Mouse (Mus musculus) embryonic stem cell, embryonic (primary cell): ENCODE measurements around the gene Atp5h.

Experiments used
- CTCF ChIA-PET, 4 experiments: fragments of 300-600 bp in 2 of 4; fragments of 350-600 bp in 2 of 4; sonication (Branson Sonifier 250); formaldehyde crosslinking; loops; one replicate each; lab custom pipeline; 2022; ENCODE audit warnings: inconsistent platforms in 2 of 4; lab: Charles Lee
- POLR2A ChIA-PET, 4 experiments: fragments of 300-600 bp in 2 of 4; fragments of 350-600 bp in 2 of 4; sonication (Branson Sonifier 250); formaldehyde crosslinking; loops; one replicate each; lab custom pipeline; 2022; ENCODE audit warnings: antibody characterized with exemption in 4 of 4, inconsistent platforms in 1 of 4; lab: Charles Lee

Atp5h gene

DNA sequence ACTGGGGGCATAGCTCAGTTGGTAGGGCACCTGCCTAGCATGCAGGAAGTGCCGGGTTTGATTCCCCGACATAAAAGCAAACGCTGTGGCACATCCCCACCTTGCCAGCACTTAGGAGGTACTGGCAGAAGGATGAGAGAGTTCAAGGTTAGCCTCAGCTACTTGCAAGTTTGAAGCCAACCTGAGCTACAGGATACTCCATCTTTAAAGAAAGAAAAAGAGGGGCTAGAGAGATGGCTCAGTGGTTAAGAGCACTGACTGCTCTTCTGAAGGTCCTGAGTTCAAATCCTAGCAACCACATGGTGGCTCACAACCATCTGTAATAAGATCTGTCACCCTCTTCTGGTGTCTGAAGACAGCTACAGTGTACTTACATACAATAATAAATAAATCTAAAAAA lies 32.9 kb downstream of the Atp5h start:
- ChIA-PET CTCF (interaction anchor here in 2 of 4 experiments (0.6 to 0.8 kb wide), 2 partner anchors 18 to 185 kb away, joined by 3 to 4 read pairs; no protein-coding TSS in a partner anchor), POLR2A (interaction anchor here in 3 of 4 experiments (0.6 to 4.1 kb wide), 5 partner anchors 17 to 127 kb away, joined by 3 to 23 read pairs (median 3); partner anchors contain the start of genes Jpt1 (in 1 of the 3) and Mrpl58 (in 1 of the 3))

DNA sequence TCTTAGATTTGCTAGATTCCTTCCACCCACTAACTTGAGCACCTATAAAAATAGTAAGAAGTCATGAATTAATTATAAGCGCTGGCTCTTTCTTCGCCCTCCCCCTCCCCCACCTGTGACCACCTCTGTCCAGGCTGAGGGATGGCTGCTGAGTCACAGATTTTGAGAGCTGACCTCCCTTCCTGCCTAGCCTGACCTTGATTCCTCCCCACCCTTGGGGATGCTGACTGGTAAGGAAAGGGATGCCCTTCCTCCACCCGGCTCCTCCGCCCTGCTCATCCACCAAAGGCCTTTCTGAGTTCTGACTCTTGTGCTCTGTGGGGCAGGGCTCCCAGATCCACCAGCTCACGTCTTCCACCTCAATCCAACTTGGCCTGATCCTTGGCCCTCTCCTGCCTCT lies 35.2 kb downstream of the Atp5h start:
- ChIA-PET POLR2A (interaction anchor here in 3 of 4 experiments (0.9 to 4.7 kb wide), 5 partner anchors 8 to 130 kb away, joined by 3 to 24 read pairs (median 6); partner anchors contain the start of gene Jpt1 (in 1 of the 3)), CTCF (interaction anchor here in 2 of 4 experiments (0.5 to 1.1 kb wide), 2 partner anchors 9 to 22 kb away, joined by 3 to 12 read pairs; no protein-coding TSS in a partner anchor)

DNA sequence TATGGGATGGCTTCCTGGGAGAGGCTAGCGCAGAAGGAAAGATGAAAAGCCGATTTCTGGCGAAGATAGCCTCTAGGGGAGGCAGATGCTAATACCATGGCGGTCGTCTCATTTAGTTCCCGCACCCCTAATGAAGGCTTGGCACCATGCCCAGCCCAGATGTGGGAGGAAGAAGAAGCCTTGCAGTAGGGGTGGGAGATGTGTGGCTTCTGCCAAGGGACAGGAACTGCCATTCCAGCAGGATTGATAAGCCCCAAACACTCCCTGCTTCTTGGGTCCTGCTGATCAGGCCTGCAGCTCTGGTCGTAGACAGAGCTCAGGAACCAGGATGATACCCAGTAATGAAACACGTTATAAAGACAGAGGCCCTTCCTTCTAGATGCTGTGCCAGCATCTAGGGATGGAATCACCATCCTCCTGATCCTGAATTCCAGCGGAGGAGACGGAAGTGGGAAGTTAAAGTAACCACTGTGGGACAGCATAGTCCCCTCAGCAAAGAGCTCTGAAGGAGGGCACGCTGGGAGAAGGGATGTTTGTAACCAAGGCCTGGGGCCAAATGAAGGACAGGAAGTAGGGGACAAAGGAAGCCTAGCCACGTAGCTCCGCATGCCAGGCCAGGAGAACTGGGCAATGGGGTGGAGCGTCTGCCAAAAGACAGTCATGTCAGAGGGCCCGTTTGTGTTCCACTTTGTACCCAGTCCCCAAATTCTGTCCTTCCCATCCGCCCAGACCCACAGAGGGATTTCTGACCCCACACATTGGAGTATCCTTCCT lies 35.9 kb downstream of the Atp5h start:
- CTCF ChIA-PET: interaction anchor here in 1 of 4 experiments (1.9 kb wide), 1 partner anchor 44 kb away, joined by 5 read pairs; no protein-coding TSS in a partner anchor
- POLR2A ChIA-PET: interaction anchor here in 3 of 4 experiments (0.6 to 4.7 kb wide), 8 partner anchors 8 to 137 kb away, joined by 3 to 44 read pairs (median 6); partner anchors contain the start of genes Jpt1 (in 1 of the 3) and Mrpl58 (in 1 of the 3)

DNA sequence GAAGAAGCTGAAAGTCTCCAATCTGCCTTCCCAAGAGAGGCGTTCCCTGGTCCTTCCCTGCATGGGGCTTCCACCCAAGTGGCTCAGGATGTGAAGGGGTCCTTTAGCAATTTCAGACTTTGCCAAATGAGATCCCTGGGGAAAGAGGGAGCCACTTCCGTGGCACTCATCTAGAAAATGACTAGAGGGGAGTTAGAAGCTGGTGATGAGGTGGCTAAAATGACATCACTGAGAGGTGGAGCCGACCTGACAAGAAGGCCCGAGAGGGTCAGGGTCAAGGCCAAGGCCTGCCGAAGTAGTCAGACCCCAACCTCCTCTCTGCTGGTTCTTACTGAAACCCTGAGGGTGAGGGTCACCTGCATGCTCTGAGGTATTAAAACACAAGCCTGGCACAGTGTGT lies 36.9 kb downstream of the Atp5h start:
- ChIA-PET CTCF (interaction anchor here in 3 of 4 experiments (0.6 to 2.0 kb wide), 5 partner anchors 11 to 302 kb away, joined by 3 to 6 read pairs (median 3); no protein-coding TSS in a partner anchor), POLR2A (interaction anchor here in 3 of 4 experiments (0.6 to 4.7 kb wide), 14 partner anchors 8 to 232 kb away, joined by 3 to 44 read pairs (median 4); partner anchors contain the start of genes Armc7 (in 1 of the 3), Hid1 (in 1 of the 3), Jpt1 (in 1 of the 3) and Mrpl58 (in 1 of the 3))

DNA sequence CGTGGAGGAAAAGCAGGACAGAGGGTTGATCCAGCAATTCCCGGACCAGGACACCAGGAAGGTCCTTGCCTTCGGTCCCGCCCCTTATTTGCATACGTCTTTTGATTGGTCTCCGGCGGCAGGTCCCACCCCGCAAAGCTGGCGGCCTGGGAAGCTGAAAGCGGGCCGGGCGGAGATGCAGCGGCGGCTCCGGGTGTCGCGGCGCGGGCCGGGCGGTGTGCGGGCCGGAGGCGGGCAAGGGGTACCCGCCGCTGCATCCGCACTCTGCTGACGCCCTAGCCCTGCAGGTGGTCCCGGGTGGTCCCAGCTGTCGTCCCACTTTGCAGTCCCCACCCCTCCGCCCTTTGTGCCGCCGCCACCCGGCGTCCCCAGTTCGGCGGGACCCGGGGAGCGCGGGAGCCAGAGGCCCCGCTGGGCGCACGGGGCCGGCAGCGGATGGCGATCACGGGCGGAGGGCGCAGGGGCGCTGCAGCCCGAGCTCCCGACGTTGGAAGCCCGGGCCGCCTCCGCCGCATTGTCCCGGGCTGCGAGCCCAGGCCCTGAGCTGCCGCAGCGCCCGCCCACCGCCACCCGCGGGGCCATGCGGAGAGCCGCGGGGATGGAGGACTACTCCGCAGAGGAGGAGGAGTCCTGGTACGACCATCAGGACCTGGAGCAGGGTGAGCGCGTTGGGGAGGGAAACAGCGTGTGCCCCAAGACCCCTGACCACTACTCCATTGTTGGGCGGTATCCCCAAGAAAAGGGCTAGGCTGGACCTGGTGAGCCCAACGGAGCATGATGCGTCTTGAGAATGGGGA lies 37.8 kb downstream of the Atp5h start, which contains the start of gene Cdr2l:
Gene Cdr2l, plus strand, starts transcription at position 174 of the 797 bp plus-strand sequence.
- ChIA-PET CTCF (interaction anchor here (0.5 to 2.0 kb wide), 23 partner anchors 8 to 534 kb away, joined by 3 to 17 read pairs (median 3); partner anchors contain the start of genes Hid1 (in 2 of the 4), Armc7 (in 1 of the 4), Fdxr (in 1 of the 4) and Mrpl58 (in 1 of the 4)), POLR2A (interaction anchor here in 3 of 4 experiments (0.6 to 4.7 kb wide), 51 partner anchors 8 to 643 kb away, joined by 3 to 44 read pairs (median 4); partner anchors contain the start of genes Mrpl58 (in 3 of the 3), Armc7 (in 2 of the 3), Fdxr (in 2 of the 3) and Hid1 (in 2 of the 3))

DNA sequence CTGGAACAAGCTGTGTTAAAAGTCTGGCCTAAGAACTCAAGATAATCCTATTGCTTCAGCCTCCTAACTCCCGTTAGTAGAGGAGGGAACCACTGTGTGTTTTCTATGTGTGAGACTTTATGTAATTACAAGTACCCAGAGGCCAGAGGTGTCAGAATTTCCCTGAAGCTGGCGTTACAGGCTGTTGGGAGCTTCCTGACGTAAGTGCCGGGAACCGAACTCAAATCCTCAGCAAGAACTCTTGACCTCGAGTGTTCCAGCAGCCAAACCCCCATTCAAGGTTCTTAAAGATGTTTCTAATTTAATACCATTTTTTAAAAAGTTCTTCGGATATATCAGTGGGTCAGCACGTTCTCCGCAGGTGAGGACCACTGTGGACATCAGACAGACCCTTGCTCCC lies 38.5 kb downstream of the Atp5h start:
- ChIA-PET CTCF (interaction anchor here (0.6 to 2.0 kb wide), 20 partner anchors 9 to 1316 kb away, joined by 3 to 8 read pairs (median 3); partner anchors contain the start of genes Hid1 (in 2 of the 4), Armc7 (in 1 of the 4), Fdxr (in 1 of the 4) and Mrpl58 (in 1 of the 4)), POLR2A (interaction anchor here in 3 of 4 experiments (0.6 to 4.7 kb wide), 47 partner anchors 9 to 643 kb away, joined by 3 to 44 read pairs (median 4); partner anchors contain the start of genes Mrpl58 (in 3 of the 3), Armc7 (in 2 of the 3), Fdxr (in 2 of the 3) and Hid1 (in 2 of the 3))

DNA sequence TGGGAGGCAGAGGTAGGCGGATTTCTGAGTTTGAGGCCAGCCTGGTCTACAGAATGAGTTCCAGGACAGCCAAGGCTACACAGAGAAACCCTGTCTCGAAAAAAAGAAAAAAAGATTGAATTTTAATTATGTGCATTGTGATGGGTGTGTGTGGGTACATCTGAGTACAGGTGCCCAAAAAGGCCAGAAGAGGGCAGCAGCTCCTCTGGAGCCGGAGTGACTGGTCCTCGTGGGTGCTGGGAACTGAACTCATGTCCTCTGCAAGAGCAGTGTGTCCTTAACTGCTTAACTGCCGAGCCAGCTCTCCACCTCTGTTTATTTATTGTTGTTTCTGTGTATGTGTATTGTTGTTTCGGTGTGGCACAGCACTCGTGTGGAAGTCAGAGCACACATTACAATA lies 41.9 kb downstream of the Atp5h start:
- CTCF ChIA-PET: interaction anchor here (0.5 to 1.0 kb wide), 6 partner anchors 10 to 150 kb away, joined by 3 to 4 read pairs (median 3); partner anchors contain the start of gene Hid1 (in 1 of the 4)
- POLR2A ChIA-PET: interaction anchor here in 1 of 4 experiments (1.0 to 1.2 kb wide), 4 partner anchors 11 to 35 kb away, joined by 3 to 6 read pairs (median 4); partner anchors contain the start of gene Hid1

DNA sequence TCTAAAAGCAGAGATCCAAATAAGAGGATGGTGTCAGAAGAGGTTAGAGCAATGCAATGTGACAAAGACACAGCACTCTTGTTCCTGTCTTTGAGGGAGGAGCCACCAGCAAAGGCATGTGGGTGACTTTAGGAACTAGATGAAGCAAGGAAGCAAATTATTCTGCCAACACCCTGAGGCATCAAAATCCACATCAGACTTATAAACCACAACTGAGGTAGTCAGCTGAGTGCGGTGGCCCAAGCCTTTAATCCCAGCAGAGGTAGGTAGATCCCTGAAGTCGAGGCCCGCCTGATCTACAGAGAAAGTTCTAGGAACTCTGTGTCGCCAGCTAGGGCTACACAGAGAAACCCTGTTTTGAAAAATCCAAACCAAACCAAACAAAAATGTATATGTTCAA lies 42.5 kb downstream of the Atp5h start:
- ChIA-PET POLR2A (interaction anchor here in 2 of 4 experiments (0.6 to 1.0 kb wide), 4 partner anchors 13 to 42 kb away, joined by 3 to 6 read pairs (median 3); partner anchors contain the start of gene Otop3 (in 1 of the 2)), CTCF (interaction anchor here in 3 of 4 experiments (0.5 to 1.0 kb wide), 4 partner anchors 9 to 151 kb away, joined by 3 to 4 read pairs (median 3); partner anchors contain the start of gene Hid1 (in 1 of the 3))

DNA sequence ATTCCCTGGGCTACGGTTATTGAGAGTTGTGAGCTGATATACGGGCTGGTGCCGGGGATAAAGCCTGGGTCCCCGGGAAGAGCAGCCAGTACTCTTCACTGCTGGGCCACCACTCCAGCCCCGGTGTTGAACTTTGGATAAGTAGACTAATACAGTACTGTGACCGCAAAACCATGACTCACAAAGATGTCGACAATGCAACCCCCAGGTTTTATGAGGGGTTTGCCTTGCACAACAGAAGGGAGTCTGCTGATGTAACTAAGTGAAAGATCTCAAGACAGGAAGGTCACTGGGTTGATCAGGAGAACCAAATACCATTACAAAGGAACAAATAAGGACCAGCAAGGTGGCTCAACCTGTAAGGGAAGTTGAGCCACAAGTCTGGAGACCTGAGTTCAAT lies 43.0 kb downstream of the Atp5h start:
- CTCF ChIA-PET: no interaction called here
- POLR2A ChIA-PET: interaction anchor here in 3 of 4 experiments (0.6 to 1.0 kb wide), 3 partner anchors 12 to 42 kb away, joined by 3 to 4 read pairs (median 3); partner anchors contain the start of gene Otop3 (in 1 of the 3)

DNA sequence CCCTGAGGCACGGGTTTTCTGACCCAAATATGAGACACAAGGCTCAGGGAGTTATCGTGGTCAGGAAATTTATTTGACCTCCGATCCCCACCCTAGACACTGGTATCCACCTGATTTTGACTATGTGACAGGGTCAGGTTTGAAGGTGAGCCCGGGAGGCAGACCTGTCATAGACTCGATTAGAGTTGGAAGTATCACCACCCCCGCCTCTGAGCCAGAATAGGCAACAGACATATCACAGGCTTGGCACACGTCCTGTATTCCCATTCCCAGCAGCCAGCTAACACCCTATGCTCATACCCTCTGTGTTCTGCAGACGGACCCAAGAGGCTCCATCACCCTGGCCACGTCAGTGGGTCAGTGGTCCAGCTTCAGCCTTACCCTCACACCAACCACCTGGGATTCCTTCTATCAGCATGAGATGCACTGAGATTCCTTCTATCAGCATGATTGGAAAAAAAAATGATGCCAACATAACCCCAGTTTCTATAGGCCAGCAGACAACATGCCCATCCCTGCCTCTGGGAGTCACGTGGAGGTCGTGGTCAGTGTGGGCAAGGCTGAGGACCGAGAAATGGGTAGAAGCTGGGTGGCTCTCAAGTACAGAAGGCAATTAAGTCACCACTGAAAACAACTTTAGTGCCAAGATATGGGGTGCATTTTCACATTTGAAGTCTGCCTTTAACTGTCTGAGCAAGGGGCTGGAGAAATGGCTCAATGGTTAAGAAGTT lies 44.9 kb downstream of the Atp5h start:
- CTCF ChIA-PET: interaction anchor here in 2 of 4 experiments (0.6 to 1.3 kb wide), 2 partner anchors 118 to 150 kb away, joined by 3 to 4 read pairs; no protein-coding TSS in a partner anchor
- POLR2A ChIA-PET: interaction anchor here (0.6 to 1.2 kb wide), 7 partner anchors 8 to 439 kb away, joined by 3 to 5 read pairs (median 4); partner anchors contain the start of gene Caskin2 (in 1 of the 4)

DNA sequence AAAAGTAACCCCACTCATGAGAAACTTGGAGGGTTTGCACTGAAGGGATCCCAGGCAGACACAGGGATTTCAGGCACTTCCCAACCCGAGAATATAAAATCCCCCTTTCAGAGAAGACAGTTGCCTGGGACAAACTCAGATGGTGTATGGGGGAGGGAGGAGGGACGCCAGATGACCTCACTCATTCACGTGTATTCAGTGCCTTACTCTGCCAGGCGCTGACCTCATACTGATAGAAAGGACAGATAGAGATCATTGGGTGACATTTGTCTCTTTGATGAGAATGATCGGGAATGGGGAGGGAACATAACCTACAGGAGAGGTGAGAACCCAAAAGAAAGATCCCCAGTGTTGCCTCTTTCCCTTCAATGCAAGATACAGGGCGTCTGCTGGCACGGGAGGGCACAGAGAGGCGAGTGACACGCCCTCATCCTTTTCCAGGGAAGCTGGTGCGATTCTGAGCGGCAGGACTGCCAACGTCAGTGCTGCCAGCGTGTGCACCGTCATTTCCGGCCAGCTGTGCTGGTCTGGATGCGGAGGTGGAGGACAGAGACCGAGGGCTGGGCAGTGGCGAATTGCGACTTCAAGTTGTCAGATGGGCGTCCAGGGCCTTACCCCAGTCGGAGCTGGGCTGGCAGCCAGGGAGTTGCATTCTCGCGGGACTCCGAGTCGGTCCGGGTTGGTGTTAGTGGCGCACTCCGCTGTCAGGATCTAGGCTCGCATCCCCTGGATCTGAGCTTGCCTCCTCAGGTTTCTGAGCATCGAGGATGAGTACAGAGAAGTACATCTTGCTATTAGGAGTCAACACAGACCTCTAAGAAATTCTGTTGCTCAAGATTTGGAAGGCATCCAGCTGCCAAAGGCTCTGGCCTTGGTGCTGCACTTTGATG lies 45.7 kb downstream of the Atp5h start:
- CTCF ChIA-PET: interaction anchor here in 1 of 4 experiments (0.6 kb wide), 1 partner anchor 118 kb away, joined by 4 read pairs; no protein-coding TSS in a partner anchor

DNA sequence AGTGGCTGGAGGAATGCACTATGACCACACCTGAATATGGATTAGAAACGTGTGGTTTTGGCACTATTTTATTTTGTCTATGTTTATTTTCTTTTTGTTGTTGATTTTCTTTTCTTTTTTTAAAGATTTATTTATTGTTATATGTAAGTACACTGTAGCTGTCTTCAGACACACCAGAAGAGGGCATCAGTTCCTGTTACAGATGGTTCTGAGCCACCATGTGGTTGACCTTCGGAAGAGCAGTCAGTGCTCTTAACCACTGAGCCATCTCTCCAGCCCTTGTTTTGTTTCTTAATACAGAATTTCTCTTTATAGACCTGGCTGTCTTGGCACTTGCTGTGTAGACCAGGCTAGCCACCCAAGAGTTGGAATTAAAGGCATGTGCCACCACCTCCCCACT lies 47.0 kb downstream of the Atp5h start:
- POLR2A ChIA-PET: no interaction called here
- CTCF ChIA-PET: no interaction called here

More for the DNA sequence above, 45.7 kb downstream of the Atp5h start:
- POLR2A ChIA-PET: interaction anchor here (0.6 to 1.2 kb wide), 6 partner anchors 9 to 439 kb away, joined by 3 to 5 read pairs (median 4); partner anchors contain the start of gene Caskin2 (in 1 of the 4)

DNA sequence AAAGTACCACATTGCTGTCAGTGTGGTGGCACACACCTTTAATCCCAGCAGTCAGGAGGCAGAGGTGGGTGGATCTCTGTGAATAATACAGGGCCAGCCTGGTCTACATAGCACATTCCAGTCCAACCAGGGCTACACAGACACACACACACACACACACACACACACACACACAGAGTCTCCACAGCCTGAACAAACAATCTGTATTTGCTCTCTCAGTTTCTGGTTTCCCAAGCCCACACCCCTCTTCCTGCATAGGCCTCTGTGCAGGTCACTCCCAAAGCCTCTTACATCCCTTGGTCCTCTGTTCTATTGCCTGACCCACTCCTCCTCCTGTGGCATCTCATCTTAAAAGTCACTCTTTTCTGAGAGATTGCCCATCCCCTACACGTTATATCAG lies 47.7 kb downstream of the Atp5h start:
- CTCF ChIA-PET: no interaction called here
- POLR2A ChIA-PET: no interaction called here

DNA sequence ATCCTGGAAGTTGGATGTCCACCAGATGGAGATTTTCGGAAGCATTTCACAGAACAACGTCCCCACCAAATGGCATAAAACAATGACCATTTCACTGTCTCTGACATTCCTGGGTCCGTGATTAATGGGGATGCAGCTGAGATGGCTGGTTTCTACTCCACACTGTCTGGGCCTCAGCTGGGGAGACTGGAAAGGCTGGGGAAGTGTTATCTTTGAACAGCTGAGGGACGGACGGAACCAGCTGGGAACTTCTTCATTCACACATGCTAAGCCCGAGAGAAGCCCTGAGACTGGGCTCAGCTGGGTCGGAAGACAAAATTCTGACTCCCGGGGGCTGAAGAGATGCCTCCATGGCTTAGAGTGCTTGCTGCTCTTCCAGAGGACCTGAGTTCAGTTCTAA lies 48.4 kb downstream of the Atp5h start:
- CTCF ChIA-PET: interaction anchor here in 1 of 4 experiments (1.0 kb wide), 1 partner anchor 17 kb away, joined by 3 read pairs; no protein-coding TSS in a partner anchor
- POLR2A ChIA-PET: interaction anchor here in 1 of 4 experiments (0.6 kb wide), 1 partner anchor 25 kb away, joined by 3 read pairs; no protein-coding TSS in a partner anchor

DNA sequence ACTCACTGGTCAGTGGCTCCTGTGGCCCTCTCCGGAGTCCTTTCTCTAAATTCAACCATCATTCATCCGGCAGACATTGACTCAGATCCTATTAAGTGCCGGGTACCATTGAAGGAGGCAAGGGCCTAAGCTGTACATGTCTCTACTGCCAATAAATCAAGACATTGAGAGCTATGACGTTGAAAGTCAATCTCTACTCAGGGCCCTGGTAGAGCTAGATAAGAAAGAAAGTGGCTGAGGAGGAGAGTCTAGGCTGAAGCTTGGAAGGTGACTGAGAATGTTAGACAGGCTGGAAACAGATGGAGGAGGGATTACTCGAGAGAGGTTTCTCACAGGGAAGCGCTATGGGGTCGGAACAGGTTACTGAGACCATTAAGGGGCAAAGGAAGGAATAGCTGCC lies 49.4 kb downstream of the Atp5h start:
- CTCF ChIA-PET: interaction anchor here in 2 of 4 experiments (1.0 to 1.4 kb wide), 3 partner anchors 11 to 16 kb away, joined by 3 to 4 read pairs (median 4); no protein-coding TSS in a partner anchor
- POLR2A ChIA-PET: interaction anchor here in 2 of 4 experiments (0.5 to 1.3 kb wide), 3 partner anchors 24 to 338 kb away, joined by 3 to 4 read pairs (median 3); partner anchors contain the start of gene Grb2 (in 1 of the 2)
